Mouse (Mus musculus): Measurements from ENCODE around the gene H2al2a. TPM values are rescaled to one million over a fixed set of nuclear protein-coding genes. Genes with fewer than 3 reads are reported as not detected.
"Not testable (repeated sequence)": the region's sequence is repeated elsewhere in the genome, so short reads cannot be mapped to it uniquely, and the experiment has no call there.

H2al2a gene
- polyA plus RNA-seq, 1 experiment from 2014 or later, result not detected

DNA sequence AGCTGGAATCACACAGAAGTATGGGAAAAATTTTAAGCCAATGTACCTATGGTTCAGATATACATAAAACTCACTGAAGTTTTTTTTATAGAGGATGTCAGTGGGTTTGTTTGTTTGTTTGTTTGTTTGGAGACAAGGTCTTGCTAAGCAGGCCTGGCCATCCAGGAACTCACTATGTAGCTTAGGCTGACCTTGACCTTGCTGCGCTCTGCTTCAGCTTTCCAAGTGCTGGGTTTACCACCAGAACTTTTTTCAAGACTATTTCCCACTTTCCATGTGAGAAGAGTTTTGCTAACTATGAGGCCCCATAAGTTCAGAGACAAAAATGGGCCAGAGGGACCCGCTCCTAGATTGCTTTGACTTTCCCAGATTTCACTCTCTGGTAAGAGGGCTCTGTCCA lies 23.9 kb downstream of the H2al2a start:
- Histone ChIP-seq H3K9me3 (ENCODE audit: control insufficient read depth, low read length) (no peaks in the 10 kb centered on the region), H3K27ac (ENCODE audit: low read depth, low read length) (no peak overlapping the region), H3K36me3 (ENCODE audit: control insufficient read depth, insufficient read depth, low read length) (no peaks in the 10 kb centered on the region), H3K4me1 (ENCODE audit: control insufficient read depth, insufficient read depth, low read length) (peaks cover 9% of the 10 kb centered on the region), H3K27me3 (ENCODE audit: control insufficient read depth, insufficient read depth, low read length) (no peaks in the 10 kb centered on the region), H3K9ac (ENCODE audit: low read length) (no peak overlapping the region), H3K4me2 (no peak overlapping the region), H3K4me3 (ENCODE audit: low read depth, low read length) (no peak overlapping the region)
- ATAC-seq (ENCODE audit: low FRiP score) (no peak), DNase-seq (ENCODE audit: low spot score, missing footprints) (peak; percentile 70)
- WGBS, result 88% methylated on average over 2 of the region's 2 CpGs

DNA sequence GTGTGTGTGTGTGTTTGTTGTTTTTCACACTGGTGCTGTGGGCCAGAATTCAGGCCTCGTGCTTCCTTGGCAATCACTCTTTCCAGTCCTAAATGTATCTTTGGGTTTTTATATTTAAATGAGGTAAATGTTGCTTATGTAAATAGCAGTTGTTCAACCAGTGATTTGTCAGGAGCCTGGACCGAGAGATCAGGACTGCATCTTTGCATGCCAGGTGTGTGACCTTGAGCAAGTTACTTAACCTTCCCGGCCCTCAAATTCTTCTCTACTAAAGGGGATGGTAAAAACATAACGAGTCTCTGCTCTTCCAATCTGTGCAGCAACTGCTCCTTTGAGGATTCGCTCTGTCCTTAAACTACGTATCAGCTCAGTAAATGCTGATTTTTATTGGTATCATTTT lies 25.4 kb downstream of the H2al2a start:
- 72% methylated on average over 6 of the region's 6 CpGs for WGBS
- ATAC-seq (ENCODE audit: low FRiP score) (no peak), DNase-seq (ENCODE audit: low spot score, missing footprints) (peak; percentile 47)
- no peaks in the 10 kb centered on the region for H3K36me3 ChIP-seq (ENCODE audit: control insufficient read depth, insufficient read depth, low read length)
- no peak overlapping the region for H3K4me3 ChIP-seq (ENCODE audit: low read depth, low read length)
- no peak overlapping the region for H3K4me2 ChIP-seq
- H3K4me1 ChIP-seq (ENCODE audit: control insufficient read depth, insufficient read depth, low read length), result peaks cover 9% of the 10 kb centered on the region
- no peaks in the 10 kb centered on the region for H3K9me3 ChIP-seq (ENCODE audit: control insufficient read depth, low read length)
- no peak overlapping the region for H3K27ac ChIP-seq (ENCODE audit: low read depth, low read length)
- H3K27me3 ChIP-seq (ENCODE audit: control insufficient read depth, insufficient read depth, low read length), result no peaks in the 10 kb centered on the region
- H3K9ac ChIP-seq (ENCODE audit: low read length), result no peak overlapping the region

DNA sequence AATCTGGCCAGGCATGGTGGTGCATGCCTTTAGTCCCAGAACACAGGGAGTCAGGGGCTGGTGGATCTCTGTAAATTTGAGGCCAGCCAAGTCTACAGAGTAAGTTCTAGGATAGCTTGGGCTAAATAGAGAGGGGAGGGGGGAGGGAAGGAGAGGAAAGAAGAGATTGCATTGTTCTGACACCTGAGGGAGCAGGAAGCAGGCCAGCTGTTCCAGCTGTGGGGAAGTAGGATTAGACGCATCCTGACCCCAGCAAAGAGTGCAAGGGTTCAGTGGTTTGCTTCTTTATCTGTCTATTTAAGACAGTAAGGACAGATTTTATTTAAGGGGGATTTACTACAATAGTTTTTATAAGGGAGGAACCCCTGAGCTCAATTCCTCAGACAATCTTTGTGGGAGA lies 26.1 kb downstream of the H2al2a start:
- no peak overlapping the region for H3K4me2 ChIP-seq
- no peak overlapping the region for H3K4me3 ChIP-seq (ENCODE audit: low read depth, low read length)
- no peaks in the 10 kb centered on the region for H3K9me3 ChIP-seq (ENCODE audit: control insufficient read depth, low read length)
- 17% methylated on average over 1 of the region's 1 CpGs for WGBS
- no peaks in the 10 kb centered on the region for H3K27me3 ChIP-seq (ENCODE audit: control insufficient read depth, insufficient read depth, low read length)
- H3K27ac ChIP-seq (ENCODE audit: low read depth, low read length), result no peak overlapping the region
- no peaks in the 10 kb centered on the region for H3K36me3 ChIP-seq (ENCODE audit: control insufficient read depth, insufficient read depth, low read length)
- H3K4me1 ChIP-seq (ENCODE audit: control insufficient read depth, insufficient read depth, low read length), result peaks cover 9% of the 10 kb centered on the region
- ATAC-seq (ENCODE audit: low FRiP score) (peak; percentile 45; the same call in 1 of the 2 replicates), DNase-seq (ENCODE audit: low spot score, missing footprints) (peak; percentile 67)
- no peak overlapping the region; the same call in 1 of the 2 replicates for H3K9ac ChIP-seq (ENCODE audit: low read length)

DNA sequence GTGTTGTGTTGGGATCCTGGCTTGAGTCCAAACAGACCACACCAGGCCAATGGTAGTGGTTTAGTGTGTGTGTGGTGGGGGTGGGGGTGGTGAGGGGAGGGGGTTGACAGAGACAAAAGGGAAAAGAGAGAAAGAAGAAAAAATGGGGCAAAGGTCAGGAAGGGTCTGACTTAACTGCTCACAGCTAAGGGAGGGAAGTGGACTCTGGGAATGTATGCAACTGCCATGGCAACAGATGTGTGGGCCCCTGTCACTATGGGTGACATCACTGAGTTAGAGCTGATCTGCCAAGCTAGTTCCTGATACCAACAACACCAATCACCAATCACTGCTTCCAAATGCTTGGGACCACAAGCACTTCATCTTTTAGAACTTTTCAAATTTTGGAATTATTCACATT lies 26.6 kb downstream of the H2al2a start:
- Histone ChIP-seq H3K4me1 (ENCODE audit: control insufficient read depth, insufficient read depth, low read length) (peaks cover 9% of the 10 kb centered on the region), H3K27ac (ENCODE audit: low read depth, low read length) (no peak overlapping the region), H3K4me2 (no peak overlapping the region), H3K27me3 (ENCODE audit: control insufficient read depth, insufficient read depth, low read length) (no peaks in the 10 kb centered on the region), H3K36me3 (ENCODE audit: control insufficient read depth, insufficient read depth, low read length) (no peaks in the 10 kb centered on the region), H3K9me3 (ENCODE audit: control insufficient read depth, low read length) (no peaks in the 10 kb centered on the region), H3K4me3 (ENCODE audit: low read depth, low read length) (no peak overlapping the region), H3K9ac (ENCODE audit: low read length) (no peak overlapping the region)
- peak; percentile 83 for ATAC-seq (ENCODE audit: low FRiP score)
- peak; percentile 85 for DNase-seq (ENCODE audit: low spot score, missing footprints)

DNA sequence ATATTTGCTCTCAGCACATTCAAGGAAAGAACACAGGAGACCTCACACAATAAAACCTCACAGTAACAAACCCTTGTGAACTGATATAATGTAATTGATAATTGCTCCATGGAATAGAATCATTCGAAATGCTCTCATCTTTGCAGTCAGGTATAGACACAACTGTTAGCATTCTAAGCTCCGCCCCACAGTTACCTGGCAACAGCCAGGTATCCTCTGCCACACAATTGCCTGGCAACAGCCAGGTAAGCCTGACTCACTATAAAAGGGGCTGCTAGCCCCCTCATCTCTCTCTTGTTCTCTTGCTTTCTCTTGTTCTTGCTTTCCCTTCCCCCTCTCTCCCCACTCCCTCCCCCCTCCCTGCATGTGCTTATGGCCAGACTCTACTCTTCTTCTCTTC lies 28.2 kb downstream of the H2al2a start:
- Histone ChIP-seq H3K4me1 (ENCODE audit: control insufficient read depth, insufficient read depth, low read length) (peaks cover 9% of the 10 kb centered on the region; the same call in 1 of the 2 replicates), H3K27me3 (ENCODE audit: control insufficient read depth, insufficient read depth, low read length) (no peaks in the 10 kb centered on the region), H3K36me3 (ENCODE audit: control insufficient read depth, insufficient read depth, low read length) (no peaks in the 10 kb centered on the region), H3K4me3 (ENCODE audit: low read depth, low read length) (no peak overlapping the region), H3K4me2 (no peak overlapping the region), H3K9me3 (ENCODE audit: control insufficient read depth, low read length) (no peaks in the 10 kb centered on the region), H3K27ac (ENCODE audit: low read depth, low read length) (no peak overlapping the region), H3K9ac (ENCODE audit: low read length) (no peak overlapping the region)
- ATAC-seq (ENCODE audit: low FRiP score) (no peak), DNase-seq (ENCODE audit: low spot score, missing footprints) (peak; percentile 12)
- WGBS, result 94% methylated on average over 2 of the region's 2 CpGs

DNA sequence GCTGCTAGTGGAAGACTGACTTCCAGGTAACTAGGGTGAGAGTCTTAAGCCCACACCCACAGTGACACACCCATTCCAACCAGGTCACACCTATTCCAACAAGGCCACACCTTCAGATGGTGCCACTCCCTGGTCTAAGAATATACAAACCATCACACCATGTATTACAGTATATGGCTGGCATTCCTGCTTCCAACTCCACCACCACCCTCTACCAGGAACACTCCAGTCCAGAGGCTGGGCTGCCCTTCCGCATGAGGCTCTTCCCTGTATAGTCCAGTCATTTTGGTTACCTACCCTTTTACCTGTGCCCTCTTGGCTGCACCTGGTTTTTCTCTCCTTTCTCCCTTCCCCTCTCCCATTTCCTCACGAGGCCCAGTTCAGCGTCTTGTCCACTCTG lies 28.7 kb downstream of the H2al2a start:
- H3K36me3 ChIP-seq (ENCODE audit: control insufficient read depth, insufficient read depth, low read length); H3K27me3 ChIP-seq (ENCODE audit: control insufficient read depth, insufficient read depth, low read length); H3K9me3 ChIP-seq (ENCODE audit: control insufficient read depth, low read length); H3K4me1 ChIP-seq (ENCODE audit: control insufficient read depth, insufficient read depth, low read length); H3K27ac ChIP-seq (ENCODE audit: low read depth, low read length); H3K4me3 ChIP-seq (ENCODE audit: low read depth, low read length); H3K9ac ChIP-seq (ENCODE audit: low read length); ATAC-seq (ENCODE audit: low FRiP score); H3K4me2 ChIP-seq: not testable (repeated sequence)
- WGBS, result 90% methylated on average over 3 of the region's 3 CpGs
- DNase-seq (ENCODE audit: low spot score, missing footprints), result peak; percentile 70

DNA sequence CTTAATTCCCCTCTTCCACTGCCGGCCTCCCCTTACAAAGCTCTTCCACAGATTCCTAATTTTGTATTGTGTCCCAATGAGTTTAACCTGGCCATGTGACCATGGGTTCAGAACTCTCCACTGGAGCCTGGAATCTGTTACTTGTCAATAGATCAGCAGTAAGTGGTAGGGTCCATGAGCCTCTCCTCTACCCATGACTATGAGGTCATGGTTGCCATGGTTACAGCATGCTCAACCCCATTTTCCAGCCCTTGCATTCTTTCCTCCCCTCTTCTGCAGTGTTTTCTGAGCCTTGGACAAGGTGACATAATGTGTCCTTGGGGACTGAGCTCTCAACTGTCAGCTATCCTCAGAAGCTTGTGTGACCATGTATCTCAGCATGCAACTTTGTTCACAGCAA lies 37.3 kb downstream of the H2al2a start:
- ATAC-seq (ENCODE audit: low FRiP score) (no peak), DNase-seq (ENCODE audit: low spot score, missing footprints) (peak; percentile 78)
- WGBS, result 74% methylated on average over 1 of the region's 1 CpGs
- H3K9ac ChIP-seq (ENCODE audit: low read length), result no peak overlapping the region
- no peak overlapping the region for H3K4me3 ChIP-seq (ENCODE audit: low read depth, low read length)
- no peak overlapping the region for H3K27ac ChIP-seq (ENCODE audit: low read depth, low read length)
- no peaks in the 10 kb centered on the region for H3K36me3 ChIP-seq (ENCODE audit: control insufficient read depth, insufficient read depth, low read length)
- H3K4me2 ChIP-seq, result no peak overlapping the region
- H3K27me3 ChIP-seq (ENCODE audit: control insufficient read depth, insufficient read depth, low read length), result no peaks in the 10 kb centered on the region
- H3K4me1 ChIP-seq (ENCODE audit: control insufficient read depth, insufficient read depth, low read length), result no peaks in the 10 kb centered on the region
- no peaks in the 10 kb centered on the region for H3K9me3 ChIP-seq (ENCODE audit: control insufficient read depth, low read length)

DNA sequence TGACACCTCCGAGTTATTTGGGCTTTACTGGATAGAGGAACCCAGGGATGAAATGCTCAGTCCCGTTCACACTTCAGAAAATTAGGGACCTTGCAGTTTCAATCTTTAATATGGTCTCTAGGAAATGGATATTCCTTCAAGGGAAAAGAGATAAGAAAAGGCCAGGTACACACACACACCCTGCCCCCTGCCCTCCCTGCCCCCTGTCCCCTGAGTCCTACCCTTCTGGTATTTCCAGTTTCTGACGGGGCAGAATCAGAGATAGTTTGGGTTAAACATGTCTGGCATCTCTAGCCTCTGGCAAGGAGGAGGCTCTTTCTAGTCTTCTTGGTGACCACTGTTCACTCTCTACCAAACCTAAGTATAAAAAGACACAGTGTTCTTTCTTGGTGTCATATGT lies 49.9 kb downstream of the H2al2a start:
- Histone ChIP-seq H3K27me3 (ENCODE audit: control insufficient read depth, insufficient read depth, low read length) (no peaks in the 10 kb centered on the region), H3K36me3 (ENCODE audit: control insufficient read depth, insufficient read depth, low read length) (no peaks in the 10 kb centered on the region), H3K9me3 (ENCODE audit: control insufficient read depth, low read length) (no peaks in the 10 kb centered on the region), H3K27ac (ENCODE audit: low read depth, low read length) (no peak overlapping the region), H3K4me2 (no peak overlapping the region), H3K4me3 (ENCODE audit: low read depth, low read length) (no peak overlapping the region), H3K9ac (ENCODE audit: low read length) (no peak overlapping the region), H3K4me1 (ENCODE audit: control insufficient read depth, insufficient read depth, low read length) (no peaks in the 10 kb centered on the region)
- DNase-seq (ENCODE audit: low spot score, missing footprints) (peak; percentile 72), ATAC-seq (ENCODE audit: low FRiP score) (no peak)
- 78% methylated on average over 3 of the region's 3 CpGs for WGBS

Measured in midbrain, embryonic 11.5 days (tissue).